In the genomic region with DNA sequence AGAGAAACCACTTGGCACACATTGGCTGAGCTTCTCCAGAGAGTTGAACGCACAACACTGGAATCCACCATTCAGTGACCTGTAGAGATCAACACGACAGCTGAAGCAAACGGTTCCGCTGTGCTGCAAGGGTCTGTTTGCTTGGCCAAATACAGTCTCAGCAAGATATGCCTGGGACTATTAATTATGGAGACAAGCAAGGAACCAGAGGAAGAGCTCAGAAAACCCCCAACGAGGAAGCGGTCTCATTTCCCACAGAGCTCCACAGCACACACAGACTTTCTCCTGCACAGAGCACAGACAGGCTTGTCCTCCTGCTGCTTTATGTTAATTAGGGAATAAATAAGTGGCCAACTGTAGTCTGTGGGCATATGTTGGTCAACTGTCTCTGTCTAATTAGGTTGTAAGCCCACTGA, we compare ENCODE assay signal across 11 mouse cellular contexts.
DNase-seq lines count a peak whose midpoint lies in the region; ATAC-seq and TF ChIP-seq lines count a peak whose summit lies in the region.
"Had no signal": no experiment of that assay in that cellular context is flagged by ENCODE, and none has a peak within 500 bp of the region (broad histone marks: within the 10 kb centered on the region; RNA-seq: fewer than 3 reads in every experiment).

No protein-coding gene starts in this region.

- TF ChIP-seq CTCF in intestine, postnatal 0 days (IDR thresholded peaks at IDR 0.05; ENCODE audit: low read depth): no peak

- no peak overlapping the region for H3K4me3 ChIP-seq in intestine, embryonic 15.5 days (replicated peaks)
- H3K4me3 ChIP-seq in intestine, postnatal 0 days (ENCODE audit: low read depth, low read length): no peak overlapping the region
- H3K4me3 ChIP-seq in hindbrain, embryonic 10.5 days: no peak overlapping the region
- H3K4me3 ChIP-seq in midbrain, embryonic 15.5 days: no peak overlapping the region
- H3K4me3 ChIP-seq: lung, embryonic 15.5 days had no signal

- no peaks in the 10 kb centered on the region for H3K9me3 ChIP-seq in intestine, embryonic 15.5 days
- no peaks in the 10 kb centered on the region for H3K9me3 ChIP-seq in intestine, postnatal 0 days (ENCODE audit: control insufficient read depth)
- no peaks in the 10 kb centered on the region for H3K9me3 ChIP-seq in hindbrain, embryonic 10.5 days
- no peaks in the 10 kb centered on the region for H3K9me3 ChIP-seq in midbrain, embryonic 15.5 days
- H3K9me3 ChIP-seq: lung, embryonic 15.5 days had no signal

- no peaks in the 10 kb centered on the region for H3K27me3 ChIP-seq in intestine, embryonic 15.5 days (replicated peaks)
- H3K27me3 ChIP-seq in intestine, postnatal 0 days (replicated peaks; ENCODE audit: control insufficient read depth, insufficient read depth, low read length): no peaks in the 10 kb centered on the region
- no peaks in the 10 kb centered on the region for H3K27me3 ChIP-seq in hindbrain, embryonic 10.5 days (ENCODE audit: insufficient read depth, poor library complexity, severe bottlenecking)
- H3K27me3 ChIP-seq in midbrain, embryonic 15.5 days (replicated peaks): no peaks in the 10 kb centered on the region
- H3K27me3 ChIP-seq: CH12.LX; lung, embryonic 15.5 days had no signal

- DNase-seq in embryo, embryonic 10.5 days (ENCODE audit: low spot score): peak; percentile 13
- peak; percentile 4 for DNase-seq in hindbrain, embryonic 10.5 days (ENCODE audit: low spot score)
- DNase-seq in frontal cortex, postnatal 14 days (ENCODE audit: low spot score in 2 of 2): no peak
- no peak for DNase-seq in adipocyte (ENCODE audit: low spot score)
- DNase-seq in ovary, adult 18-20 months (ENCODE audit: low spot score): no peak
- DNase-seq: cerebellum, adult 11 months had no signal

- no peaks in the 10 kb centered on the region for H3K4me1 ChIP-seq in intestine, embryonic 15.5 days (replicated peaks)
- H3K4me1 ChIP-seq in intestine, postnatal 0 days (replicated peaks; ENCODE audit: control insufficient read depth, insufficient read depth, low read length): no peaks in the 10 kb centered on the region
- H3K4me1 ChIP-seq in hindbrain, embryonic 10.5 days (replicated peaks): peaks cover 5% of the 10 kb centered on the region; the same call in 1 of the 2 replicates
- peaks cover 6% of the 10 kb centered on the region for H3K4me1 ChIP-seq in midbrain, embryonic 15.5 days
- H3K4me1 ChIP-seq: lung, embryonic 15.5 days had no signal

- ATAC-seq in intestine, embryonic 15.5 days: peak; percentile 51
- no peak for ATAC-seq in intestine, postnatal 0 days
- ATAC-seq in midbrain, embryonic 15.5 days (replicated peaks): peak; percentile 95

- no peaks in the 10 kb centered on the region for H3K36me3 ChIP-seq in intestine, embryonic 15.5 days
- no peaks in the 10 kb centered on the region for H3K36me3 ChIP-seq in intestine, postnatal 0 days (ENCODE audit: control insufficient read depth, insufficient read depth)
- H3K36me3 ChIP-seq in hindbrain, embryonic 10.5 days: no peaks in the 10 kb centered on the region
- no peaks in the 10 kb centered on the region for H3K36me3 ChIP-seq in midbrain, embryonic 15.5 days (replicated peaks)
- H3K36me3 ChIP-seq: lung, embryonic 15.5 days had no signal

- H3K9ac ChIP-seq in intestine, embryonic 15.5 days: no peak overlapping the region
- no peak overlapping the region for H3K9ac ChIP-seq in intestine, postnatal 0 days (ENCODE audit: low read depth, low read length)
- H3K9ac ChIP-seq in midbrain, embryonic 15.5 days: no peak overlapping the region
- H3K9ac ChIP-seq: lung, embryonic 15.5 days had no signal

- H3K27ac ChIP-seq in intestine, embryonic 15.5 days: no peak overlapping the region
- H3K27ac ChIP-seq in intestine, postnatal 0 days (ENCODE audit: low read depth, low read length): no peak overlapping the region
- H3K27ac ChIP-seq in hindbrain, embryonic 10.5 days: peak overlapping the region; percentile 18; the same call in 1 of the 2 replicates
- no peak overlapping the region for H3K27ac ChIP-seq in midbrain, embryonic 15.5 days
- H3K27ac ChIP-seq: lung, embryonic 15.5 days had no signal

- H3K4me2 ChIP-seq in intestine, embryonic 15.5 days (replicated peaks): no peak overlapping the region
- no peak overlapping the region for H3K4me2 ChIP-seq in intestine, postnatal 0 days (replicated peaks; ENCODE audit: low read depth)
- H3K4me2 ChIP-seq in midbrain, embryonic 15.5 days: peak overlapping the region; percentile 15; the same call in 1 of the 2 replicates
- H3K4me2 ChIP-seq: lung, embryonic 15.5 days had no signal

- 37% methylated on average over 6 of the region's 6 CpGs for WGBS in intestine, embryonic 15.5 days
- WGBS in intestine, postnatal 0 days: 39% methylated on average over 6 of the region's 6 CpGs
- 51% methylated on average over 6 of the region's 6 CpGs for WGBS in hindbrain, embryonic 10.5 days
- WGBS in midbrain, embryonic 15.5 days: 13% methylated on average over 6 of the region's 6 CpGs

Comparison
In these comparisons a context has a peak if more than half of its experiments do, and no peak if none do; other contexts are left out.
1. DNase-seq: peak in embryo, embryonic 10.5 days (single experiment) and hindbrain, embryonic 10.5 days (single experiment); none in frontal cortex, postnatal 14 days (0 of 2), adipocyte (single experiment) and ovary, adult 18-20 months (single experiment).